Mouse (Mus musculus) adrenal gland, postnatal 36 days (tissue): ENCODE data around the gene Arfgap3. TPM values are rescaled to one million over a fixed set of nuclear protein-coding genes. Genes with fewer than 3 reads are reported as not detected.
A peak's percentile ranks its signal among the peaks of the same experiment; 100 is the strongest.
"Not testable (repeated sequence)": the region's sequence is repeated elsewhere in the genome, so short reads cannot be mapped to it uniquely, and the experiment has no call there.

Source experiments
- DNase-seq, 2 experiments: peaks; one replicate each; pipeline ENCODE4 v3.0.0; 2021; ENCODE audit warnings: mixed read lengths in 1 of 2
- long read RNA-seq, 2 experiments: library from polyadenylated mRNA; stranded (forward); transcript quantifications; one replicate each; pipeline ENCODE4 v2.0.0; 2021; ENCODE audit warnings: borderline sequencing depth in 2 of 2
- total RNA-seq, 2 experiments: library from RNA; stranded (reverse); gene quantifications; 2 replicates each; pipeline ENCODE4 v1.2.3; 2021

Gene Arfgap3
- total RNA-seq: 10 to 100 TPM; 31.2 to 38.4 TPM
- long read RNA-seq, experiment 1, partial matches to known transcripts: 0 of 20 reads
- long read RNA-seq, experiment 1, other reads (novel, unspliced or antisense): 17 of 20 reads
- long read RNA-seq, experiment 2, partial matches to known transcripts: 0 of 15 reads
- long read RNA-seq, experiment 2, other reads (novel, unspliced or antisense): 11 of 15 reads

GRCm38 (mm10) chr15:83349954-83350711 lies at the start of gene Arfgap3:
TSS of gene Arfgap3 (minus strand) at chr15:83350247.
- peak; percentile 95 for DNase-seq

GRCm38 (mm10) chr15:83392722-83393121 lies 42.7 kb upstream of the Arfgap3 start:
- DNase-seq: no peak

- DNase-seq: peak in 1 of 2 experiments; percentile 40
Observed at GRCm38 (mm10) chr15:83387911-83388310, 37.9 kb upstream of the Arfgap3 start.

GRCm38 (mm10) chr15:83383633-83384032 lies 33.6 kb upstream of the Arfgap3 start:
- no peak for DNase-seq

GRCm38 (mm10) chr15:83383136-83383535 lies 33.1 kb upstream of the Arfgap3 start:
- no peak for DNase-seq

GRCm38 (mm10) chr15:83382467-83382866 lies 32.4 kb upstream of the Arfgap3 start:
- DNase-seq: no peak

GRCm38 (mm10) chr15:83377153-83377552 lies 27.1 kb upstream of the Arfgap3 start:
- no peak for DNase-seq

- DNase-seq: peak; percentile 68 to 79
Observed at GRCm38 (mm10) chr15:83375136-83375535, 25.1 kb upstream of the Arfgap3 start.

- no peak for DNase-seq
Observed at GRCm38 (mm10) chr15:83374076-83374475, 24.0 kb upstream of the Arfgap3 start.

GRCm38 (mm10) chr15:83368702-83369101 lies 18.7 kb upstream of the Arfgap3 start:
- DNase-seq: not testable (repeated sequence)

GRCm38 (mm10) chr15:83368261-83368660 lies 18.2 kb upstream of the Arfgap3 start:
- no peak for DNase-seq

GRCm38 (mm10) chr15:83366933-83367552 lies 17.0 kb upstream of the Arfgap3 start:
- peak; percentile 83 to 86 for DNase-seq

- DNase-seq: no peak
Observed at GRCm38 (mm10) chr15:83365697-83366096, 15.7 kb upstream of the Arfgap3 start.

- no peak for DNase-seq
Observed at GRCm38 (mm10) chr15:83364194-83364593, 14.1 kb upstream of the Arfgap3 start.

GRCm38 (mm10) chr15:83362813-83363212 lies 12.8 kb upstream of the Arfgap3 start:
- DNase-seq: not testable (repeated sequence)

- DNase-seq: not testable (repeated sequence)
Observed at GRCm38 (mm10) chr15:83360899-83361298, 10.9 kb upstream of the Arfgap3 start.

GRCm38 (mm10) chr15:83360140-83360539 lies 10.1 kb upstream of the Arfgap3 start:
- no peak for DNase-seq

GRCm38 (mm10) chr15:83358476-83358875 lies 8.4 kb upstream of the Arfgap3 start:
- DNase-seq: no peak

- DNase-seq: no peak
Observed at GRCm38 (mm10) chr15:83351546-83351945, 1.5 kb upstream of the Arfgap3 start.

GRCm38 (mm10) chr15:83350859-83351258 lies 812 bp upstream of the Arfgap3 start:
- DNase-seq: no peak

GRCm38 (mm10) chr15:83349225-83349953 lies 658 bp downstream of the Arfgap3 start:
- DNase-seq: no peak

GRCm38 (mm10) chr15:83348747-83349146 lies 1.3 kb downstream of the Arfgap3 start:
- DNase-seq: no peak
